Mouse (Mus musculus): ENCODE data around the gene Ltbp4.

DNA sequence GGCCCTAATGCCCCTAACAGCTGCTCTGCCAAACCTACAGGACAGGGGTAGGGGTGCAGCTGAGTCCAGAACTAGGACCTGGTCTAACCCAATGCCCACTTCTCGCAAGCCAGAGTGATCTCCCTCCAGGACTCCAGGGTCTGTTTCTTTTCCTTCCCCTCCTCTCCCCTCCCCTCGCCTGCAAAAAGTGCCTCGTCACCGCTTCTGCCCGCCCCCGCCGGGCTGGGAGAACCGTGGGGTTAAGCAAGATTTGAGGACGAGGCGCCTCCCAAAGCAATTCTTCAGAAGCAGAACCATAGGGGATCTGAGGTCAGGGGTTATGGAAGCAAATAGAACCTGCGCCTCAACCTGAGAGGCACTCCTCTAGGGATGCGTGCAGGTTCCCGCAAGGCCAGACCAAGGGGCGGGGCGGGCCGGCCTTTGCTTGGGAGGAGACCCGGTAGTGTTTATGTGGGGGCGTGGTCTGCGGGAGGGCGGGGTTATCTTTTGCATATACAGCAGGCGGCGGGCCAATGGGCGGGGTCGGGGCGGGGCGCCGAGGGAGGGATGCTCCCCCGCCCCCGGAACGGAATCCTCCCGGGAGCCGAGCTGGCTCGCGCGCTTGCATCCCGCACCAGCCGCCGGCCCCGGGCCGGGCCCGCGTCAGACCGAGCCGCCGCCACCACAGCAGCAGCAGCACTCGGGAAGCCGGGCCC, 79.1 kb downstream of the Ltbp4 start, which contains the start of gene Numbl:
- TF ChIP-seq CTCF (IDR thresholded peaks at IDR 0.05; ENCODE audit: borderline replicate concordance, extremely low read depth, insufficient read depth, insufficient read length) (no peak), POLR2A (IDR thresholded peaks at IDR 0.05; ENCODE audit: borderline replicate concordance, extremely low read depth, insufficient read depth, insufficient read length, poor library complexity, severe bottlenecking) (peak; percentile 79)

Measured in brain, embryonic 14.5 days (tissue).